Mouse (Mus musculus) brain, adult 2 months (tissue): ENCODE results near the gene Slc9a5.
A peak's percentile ranks its signal among the peaks of the same experiment; 100 is the strongest.

Experiments
- DNase-seq: peaks from one replicate; pipeline ENCODE4 v3.0.0; 2011; ENCODE audit warnings: low read depth, low spot score

Gene Slc9a5

GRCm38 (mm10) chr8:105326141-105326672 is 22.4 kb upstream of the Slc9a5 start, which contains the start of the genes Lrrc29 and Tmem208:
TSS of gene Lrrc29 (minus strand) at chr8:105326278.
TSS of gene Tmem208 (plus strand) at chr8:105326354.
- peak; percentile 98 for DNase-seq

- no peak for DNase-seq
These were observed 21.7 kb upstream of the Slc9a5 start for GRCm38 (mm10) chr8:105326968-105327367.

- DNase-seq = no peak
These were observed 18.3 kb upstream of the Slc9a5 start for GRCm38 (mm10) chr8:105330325-105330724.

- no peak for DNase-seq
These were observed 17.2 kb upstream of the Slc9a5 start for GRCm38 (mm10) chr8:105331469-105331868.

- no peak for DNase-seq
These were observed 16.7 kb upstream of the Slc9a5 start for GRCm38 (mm10) chr8:105331931-105332330.

GRCm38 (mm10) chr8:105332523-105332922 is 16.1 kb upstream of the Slc9a5 start:
- no peak for DNase-seq

- DNase-seq = peak; percentile 29
These were observed 12.1 kb upstream of the Slc9a5 start for GRCm38 (mm10) chr8:105336373-105337130.

- no peak for DNase-seq
These were observed 9.7 kb upstream of the Slc9a5 start for GRCm38 (mm10) chr8:105338992-105339391.

- peak; percentile 38 for DNase-seq
These were observed 8.6 kb upstream of the Slc9a5 start for GRCm38 (mm10) chr8:105339886-105340635.

- no peak for DNase-seq
These were observed 7.2 kb upstream of the Slc9a5 start for GRCm38 (mm10) chr8:105341399-105341798.

GRCm38 (mm10) chr8:105342768-105343167 is 5.9 kb upstream of the Slc9a5 start:
- no peak for DNase-seq

GRCm38 (mm10) chr8:105343791-105344574 is 4.7 kb upstream of the Slc9a5 start:
- no peak for DNase-seq

GRCm38 (mm10) chr8:105345061-105345975 is 3.3 kb upstream of the Slc9a5 start:
- peak; percentile 47 for DNase-seq

GRCm38 (mm10) chr8:105346611-105347427 is 1.8 kb upstream of the Slc9a5 start:
- peak; percentile 44 for DNase-seq

GRCm38 (mm10) chr8:105347428-105348221 is 1.0 kb upstream of the Slc9a5 start, which contains the start of gene Fhod1:
TSS of gene Fhod1 (minus strand) at chr8:105347953.
- DNase-seq = peak; percentile 96

GRCm38 (mm10) chr8:105349096-105349771 is 591 bp downstream of the Slc9a5 start:
- DNase-seq = peak; percentile 50

GRCm38 (mm10) chr8:105350186-105350585 is 1.5 kb downstream of the Slc9a5 start:
- peak; percentile 74 for DNase-seq

- DNase-seq = peak; percentile 78
These were observed 5.0 kb downstream of the Slc9a5 start for GRCm38 (mm10) chr8:105353583-105354135.
